Mouse (Mus musculus): ENCODE measurements around the gene 1700028K03Rik.

1700028K03Rik gene

GRCm38 (mm10) chr5:107545927-107546326 lies 11.4 kb downstream of the 1700028K03Rik start:
- peak; percentile 64 for DNase-seq (ENCODE audit: low read depth)

GRCm38 (mm10) chr5:107547955-107548354 lies 13.4 kb downstream of the 1700028K03Rik start:
- DNase-seq (ENCODE audit: low read depth): no peak

GRCm38 (mm10) chr5:107548444-107548843 lies 13.9 kb downstream of the 1700028K03Rik start:
- no peak for DNase-seq (ENCODE audit: low read depth)

- DNase-seq (ENCODE audit: low read depth): peak; percentile 65
These were observed 19.8 kb downstream of the 1700028K03Rik start for GRCm38 (mm10) chr5:107554336-107554735.

GRCm38 (mm10) chr5:107556969-107557368 lies 22.5 kb downstream of the 1700028K03Rik start:
- no peak for DNase-seq (ENCODE audit: low read depth)

- DNase-seq (ENCODE audit: low read depth): no peak
These were observed 34.6 kb downstream of the 1700028K03Rik start for GRCm38 (mm10) chr5:107569148-107569547.

GRCm38 (mm10) chr5:107597301-107598077 lies 63.0 kb downstream of the 1700028K03Rik start, which contains the start of the genes Rpap2 and Glmn:
Rpap2 (plus strand) TSS chr5:107597373.
Glmn (minus strand) TSS chr5:107597888.
- peak; percentile 90 for DNase-seq (ENCODE audit: low read depth)

GRCm38 (mm10) chr5:107598380-107598779 lies 63.9 kb downstream of the 1700028K03Rik start:
- DNase-seq (ENCODE audit: low read depth): no peak
